Mouse (Mus musculus) cerebellum, adult 11-12 months (tissue): Measurements from ENCODE around the gene A030005K14Rik.

Experiments used
- DNase-seq: peaks from one replicate; pipeline ENCODE4 v3.0.0; 2022

A030005K14Rik gene

DNA sequence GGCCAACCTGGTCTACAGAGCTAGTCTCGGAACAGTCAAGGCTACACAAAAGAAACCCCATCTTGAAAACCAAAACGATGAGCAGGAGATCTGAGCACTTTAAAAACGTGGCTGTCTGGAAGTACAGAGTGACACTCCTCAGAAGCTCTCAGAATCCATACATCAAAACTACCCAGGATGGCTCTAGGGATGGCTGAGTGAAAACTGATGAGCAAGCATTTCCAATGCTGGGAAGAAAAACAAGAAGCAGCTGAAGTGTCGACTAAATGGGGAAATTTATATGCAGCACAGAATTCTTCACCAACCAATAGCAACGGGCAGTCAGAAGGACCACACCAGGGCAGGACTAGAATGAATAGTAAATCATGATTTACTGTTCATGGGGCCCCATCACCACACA, 24.7 kb downstream of the A030005K14Rik start:
- DNase-seq: no peak

GRCm38 (mm10) chr1:83032508-83032907, 26.7 kb downstream of the A030005K14Rik start:
- DNase-seq: no peak

DNA sequence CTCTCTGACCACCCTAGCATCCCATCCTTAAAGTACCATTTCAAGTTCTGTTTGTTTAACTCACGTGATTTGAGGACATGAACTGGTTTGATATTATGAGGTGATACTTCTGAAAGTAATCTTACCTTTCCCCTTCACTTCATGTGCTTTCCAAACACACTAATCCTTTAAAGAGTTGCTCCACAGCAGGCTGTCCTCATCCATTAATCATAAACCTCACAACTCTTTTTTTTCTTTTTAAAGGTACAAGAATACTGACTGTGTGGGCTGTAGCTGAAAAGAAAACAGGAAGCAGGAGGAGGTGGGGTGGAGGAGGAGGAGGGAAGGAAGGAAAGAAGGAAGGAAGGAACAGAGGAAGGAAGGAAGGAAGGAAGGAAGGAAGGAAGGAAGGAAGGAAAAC, 27.2 kb downstream of the A030005K14Rik start:
- DNase-seq: no peak

GRCm38 (mm10) chr1:83016556-83016955, 42.6 kb downstream of the A030005K14Rik start:
- DNase-seq: no peak

- no peak for DNase-seq
Measured at GRCm38 (mm10) chr1:83015329-83015879, 43.8 kb downstream of the A030005K14Rik start.

DNA sequence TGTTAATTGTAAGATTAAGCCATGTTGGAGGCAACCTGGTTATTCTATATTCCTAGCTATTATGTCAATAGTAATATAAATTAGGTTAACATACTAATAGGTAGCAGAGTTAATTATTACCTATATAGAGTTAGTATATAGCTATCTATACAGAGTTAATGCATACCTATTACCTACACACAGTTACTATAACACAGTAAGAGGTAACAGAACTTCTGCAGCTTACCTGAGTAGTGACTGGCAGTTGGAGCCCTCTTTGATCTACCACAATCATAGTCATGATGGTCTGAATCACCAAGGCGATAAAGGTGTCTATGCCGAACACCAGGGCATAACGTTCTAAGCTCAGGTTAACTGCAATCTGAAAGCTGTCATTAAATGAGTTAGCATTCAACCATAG, 44.7 kb downstream of the A030005K14Rik start:
- DNase-seq: no peak
